Mouse (Mus musculus) neural tube, embryonic 15.5 days (tissue): ENCODE data around the gene Ctdnep1. TPM values are rescaled to one million over a fixed set of nuclear protein-coding genes. Genes with fewer than 3 reads are reported as not detected.

Experiments
- ATAC-seq: fragments of 200-750 bp; cut with Nextera tagmentation; 2 replicates; pipeline ENCODE4 v1.8.0; 2017; ENCODE audit warnings: mild to moderate bottlenecking, moderate TSS enrichment, moderate library complexity; ENCODE audit not compliant: low FRiP score
- H3K27ac ChIP-seq: fragments of 300-500 bp; sonication (generic); replicated peaks from 2 replicates; pipeline ENCODE4 v1.5.1; 2015; ENCODE audit warnings: mild to moderate bottlenecking, inconsistent platforms
- H3K27me3 ChIP-seq: fragments of 300-500 bp; sonication (generic); replicated peaks from 2 replicates; pipeline ENCODE4 v1.6.1; 2015; ENCODE audit warnings: inconsistent platforms
- H3K36me3 ChIP-seq: fragments of 300-500 bp; sonication (generic); 2 replicates; pipeline ENCODE4 v1.6.1; 2015; ENCODE audit warnings: inconsistent platforms
- H3K4me1 ChIP-seq: fragments of 300-500 bp; sonication (generic); 2 replicates; pipeline ENCODE4 v1.6.1; 2015; ENCODE audit warnings: inconsistent platforms
- H3K4me2 ChIP-seq: fragments of 300-500 bp; sonication (generic); 2 replicates; pipeline ENCODE4 v1.6.1; 2015; ENCODE audit warnings: inconsistent platforms, mild to moderate bottlenecking, moderate library complexity
- H3K4me3 ChIP-seq: fragments of 300-500 bp; sonication (generic); replicated peaks from 2 replicates; pipeline ENCODE4 v1.5.1; 2015; ENCODE audit warnings: mild to moderate bottlenecking, inconsistent platforms
- H3K9ac ChIP-seq: fragments of 300-500 bp; sonication (generic); replicated peaks from 2 replicates; pipeline ENCODE4 v1.6.1; 2015; ENCODE audit warnings: mild to moderate bottlenecking, inconsistent platforms
- H3K9me3 ChIP-seq: fragments of 300-500 bp; sonication (generic); replicated peaks from 2 replicates; pipeline ENCODE4 v1.6.1; 2016; ENCODE audit warnings: inconsistent platforms
- WGBS: fragments of 180-500 bp; shearing (Covaris S2); methylation state at CpG from one replicate; pipeline ENCODE4 v1.1.7; 2015; ENCODE audit warnings: mixed read lengths; 5-methylcytosine and 5-hydroxymethylcytosine counted together
- polyA plus RNA-seq: library from polyadenylated mRNA; unstranded; fragments of >200 nt; fragmentation: Nextera tagmentation; extraction: Ambion mirVana; gene quantifications from 2 replicates; pipeline ENCODE4 v1.2.1, GENCODE M21; 2015

The Ctdnep1 gene
- polyA plus RNA-seq, 1 experiment from 2014 or later: 27.2 TPM

DNA sequence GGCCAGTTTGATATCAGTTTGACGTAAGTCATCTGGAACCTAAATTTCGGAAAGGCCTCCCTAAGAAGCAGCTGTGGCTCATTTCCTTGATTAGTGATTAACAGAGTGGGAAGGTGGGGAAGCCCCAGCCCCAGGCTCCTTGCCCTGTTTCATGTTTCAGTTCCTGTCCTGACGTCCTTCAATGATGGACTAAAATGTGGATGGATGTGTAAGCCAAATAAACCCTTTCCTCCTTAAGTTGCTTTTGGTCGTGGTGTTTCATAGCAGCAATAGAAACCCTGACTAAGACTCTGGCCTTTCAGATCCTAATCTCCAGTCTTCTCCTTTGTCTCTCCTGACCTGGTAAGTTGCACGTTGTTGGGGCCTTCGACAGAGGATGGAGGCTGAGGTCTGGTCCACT, 10.7 kb upstream of the Ctdnep1 start:
- WGBS: 87% methylated on average over 6 of the region's 6 CpGs
- ATAC-seq: no peak
- Histone ChIP-seq H3K4me3 (no peak overlapping the region), H3K27ac (no peak overlapping the region), H3K27me3 (peaks cover 38% of the 10 kb centered on the region), H3K36me3 (peaks cover 62% of the 10 kb centered on the region), H3K9me3 (no peaks in the 10 kb centered on the region), H3K4me2 (no peak overlapping the region), H3K9ac (no peak overlapping the region), H3K4me1 (peaks cover 16% of the 10 kb centered on the region)

DNA sequence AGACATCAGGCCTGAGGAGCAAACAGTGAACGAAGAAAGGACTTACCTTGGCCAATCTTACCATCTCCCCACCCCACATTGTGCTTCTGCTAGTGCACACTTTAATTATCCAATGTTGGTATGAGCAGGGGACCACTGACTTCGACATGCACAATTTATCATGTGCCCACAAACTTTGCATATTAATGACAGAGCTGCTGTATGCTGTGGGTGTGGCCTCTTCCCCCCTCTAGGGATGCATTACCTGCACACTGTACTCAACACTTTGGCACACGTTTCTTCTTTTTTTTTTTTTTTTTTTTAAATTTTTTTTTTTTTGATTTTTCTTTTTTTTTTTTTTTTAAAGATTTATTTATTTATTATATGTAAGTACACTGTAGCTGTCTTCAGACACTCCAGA, 10.2 kb upstream of the Ctdnep1 start:
- no peak overlapping the region for H3K4me3 ChIP-seq
- H3K27ac ChIP-seq: no peak overlapping the region
- no peak for ATAC-seq
- no peak overlapping the region for H3K4me2 ChIP-seq
- peaks cover 11% of the 10 kb centered on the region for H3K4me1 ChIP-seq
- no peaks in the 10 kb centered on the region for H3K9me3 ChIP-seq
- H3K9ac ChIP-seq: no peak overlapping the region
- 83% methylated on average over 3 of the region's 3 CpGs for WGBS
- peaks cover 66% of the 10 kb centered on the region for H3K36me3 ChIP-seq
- H3K27me3 ChIP-seq: peaks cover 34% of the 10 kb centered on the region

DNA sequence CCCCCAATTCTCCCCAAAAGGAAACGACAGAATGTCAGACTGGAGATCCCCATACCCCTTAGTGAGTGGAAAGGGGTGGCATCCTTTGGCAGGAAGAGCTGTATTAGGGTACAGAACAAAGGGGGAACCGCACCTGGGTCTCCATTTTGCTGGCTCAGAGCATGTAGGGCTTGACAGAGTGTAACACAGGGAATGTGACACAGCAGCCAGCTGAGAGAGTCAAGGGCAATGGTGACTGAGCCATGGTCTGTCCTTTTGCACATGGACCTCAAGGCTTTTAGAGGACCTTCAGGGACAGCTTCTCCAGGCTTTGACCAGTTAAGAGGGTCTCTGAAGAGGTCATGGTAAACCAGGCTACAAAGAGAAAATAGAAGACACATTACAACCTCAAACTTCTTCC, 6.0 kb upstream of the Ctdnep1 start:
- 100% methylated on average over 2 of the region's 2 CpGs for WGBS
- Histone ChIP-seq H3K9me3 (no peaks in the 10 kb centered on the region), H3K4me3 (no peak overlapping the region), H3K4me2 (no peak overlapping the region), H3K36me3 (peaks cover 53% of the 10 kb centered on the region), H3K9ac (no peak overlapping the region), H3K4me1 (peaks cover 9% of the 10 kb centered on the region), H3K27me3 (no peaks in the 10 kb centered on the region), H3K27ac (no peak overlapping the region)
- ATAC-seq: no peak

DNA sequence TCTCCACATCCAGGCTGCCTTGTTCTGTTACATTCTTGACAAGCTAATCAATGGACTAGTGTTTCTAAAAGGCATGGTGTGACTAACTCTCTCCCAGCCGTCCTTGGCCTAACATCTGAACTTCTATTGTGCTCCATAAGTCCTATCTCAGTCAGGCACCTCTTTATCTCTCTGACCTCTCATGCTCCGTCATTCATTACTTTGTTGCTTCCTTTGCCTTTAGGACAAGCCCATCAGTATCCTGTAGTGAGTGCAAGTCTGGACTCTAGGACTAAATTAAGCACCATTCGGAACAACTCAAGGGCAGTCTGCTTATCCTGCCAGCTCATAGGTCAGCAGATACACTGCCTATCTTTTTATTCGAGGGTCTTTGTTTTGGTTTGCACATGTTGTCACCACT, 4.7 kb upstream of the Ctdnep1 start:
- H3K9ac ChIP-seq: no peak overlapping the region
- WGBS: 88% methylated on average over 4 of the region's 4 CpGs
- H3K9me3 ChIP-seq: no peaks in the 10 kb centered on the region
- no peak for ATAC-seq
- peaks cover 45% of the 10 kb centered on the region for H3K36me3 ChIP-seq
- no peak overlapping the region for H3K4me3 ChIP-seq
- H3K27me3 ChIP-seq: no peaks in the 10 kb centered on the region
- H3K27ac ChIP-seq: no peak overlapping the region
- no peak overlapping the region for H3K4me2 ChIP-seq
- H3K4me1 ChIP-seq: peaks cover 9% of the 10 kb centered on the region

DNA sequence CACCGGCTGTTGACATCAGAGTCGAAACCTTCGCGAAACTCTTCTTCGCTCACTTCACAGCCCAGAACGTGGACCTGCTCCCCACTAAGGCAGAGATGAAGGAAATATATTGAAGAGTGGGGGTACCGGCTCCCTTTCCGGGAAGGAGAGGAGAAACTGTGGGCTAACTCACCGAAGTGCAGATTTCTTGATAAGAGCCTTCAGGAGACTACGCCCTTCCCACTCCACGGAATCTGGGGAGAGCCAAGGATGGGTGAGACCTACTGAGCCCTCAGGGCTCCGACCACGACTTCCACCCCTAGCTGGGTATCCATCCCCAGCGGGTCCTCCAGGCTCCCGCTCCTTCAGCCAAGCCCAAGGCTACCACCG, 1.1 kb upstream of the Ctdnep1 start:
- Histone ChIP-seq H3K4me2 (peak overlapping the region; percentile 90), H3K4me3 (peak overlapping the region; percentile 97), H3K9ac (peak overlapping the region; percentile 84), H3K9me3 (no peaks in the 10 kb centered on the region), H3K36me3 (peaks cover 21% of the 10 kb centered on the region), H3K4me1 (peaks cover 33% of the 10 kb centered on the region), H3K27me3 (no peaks in the 10 kb centered on the region), H3K27ac (peak overlapping the region; percentile 100)
- ATAC-seq: no peak
- WGBS: 4% methylated on average over 16 of the region's 16 CpGs

DNA sequence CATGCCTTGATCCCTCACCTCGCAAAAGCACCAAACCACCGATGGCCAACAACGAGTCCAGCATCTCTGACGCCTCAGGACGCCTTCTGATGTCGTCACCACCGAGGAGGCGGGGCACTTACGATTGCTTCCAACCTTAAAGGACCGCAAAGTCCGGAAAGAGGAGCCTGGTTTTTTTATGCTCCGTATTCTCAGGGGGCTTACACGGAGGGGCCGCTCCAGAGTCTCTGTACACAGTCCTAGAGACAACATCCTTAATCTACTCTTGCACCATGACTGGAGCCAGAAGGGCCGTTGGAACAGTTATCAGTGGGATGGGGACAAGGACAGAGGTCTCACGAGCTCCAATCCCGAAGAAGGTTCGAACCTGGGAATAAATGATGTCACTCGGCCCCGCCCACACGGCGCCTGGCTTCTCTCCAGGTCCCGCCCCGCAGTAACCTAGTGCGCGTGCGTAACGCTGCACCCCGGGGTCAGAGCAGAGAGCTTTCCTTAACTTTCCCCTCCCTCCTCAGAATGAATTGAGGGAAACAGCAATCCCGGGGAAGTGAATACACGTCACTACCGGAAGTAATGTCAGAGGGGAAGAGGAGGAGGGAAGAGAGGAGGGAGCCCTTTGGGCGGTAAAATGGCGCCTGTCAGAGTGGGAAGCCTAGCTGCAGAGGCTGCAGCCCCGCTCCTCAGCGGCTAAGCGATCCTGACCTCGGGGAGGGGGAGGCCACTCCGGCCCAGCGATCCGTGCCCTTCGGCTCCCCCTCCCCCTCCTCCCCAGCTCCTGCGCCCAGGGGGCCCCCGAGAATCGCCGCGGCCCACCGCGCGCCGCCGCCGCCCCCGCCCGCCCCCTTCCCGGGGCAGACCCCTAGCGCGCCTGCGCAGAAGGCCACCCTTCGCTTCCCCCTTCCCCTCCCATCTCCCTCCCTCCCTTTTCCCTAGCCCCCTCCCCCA, 488 bp upstream of the Ctdnep1 start:
- peak overlapping the region; percentile 90 for H3K4me2 ChIP-seq
- no peaks in the 10 kb centered on the region for H3K9me3 ChIP-seq
- H3K36me3 ChIP-seq: peaks cover 21% of the 10 kb centered on the region
- no peaks in the 10 kb centered on the region for H3K27me3 ChIP-seq
- WGBS: under 1% methylated on average over 37 of the region's 60 CpGs
- H3K9ac ChIP-seq: peak overlapping the region; percentile 99
- peak overlapping the region; percentile 100 for H3K27ac ChIP-seq
- H3K4me1 ChIP-seq: peaks cover 33% of the 10 kb centered on the region
- peak overlapping the region; percentile 97 for H3K4me3 ChIP-seq
- ATAC-seq: peak; percentile 95

DNA sequence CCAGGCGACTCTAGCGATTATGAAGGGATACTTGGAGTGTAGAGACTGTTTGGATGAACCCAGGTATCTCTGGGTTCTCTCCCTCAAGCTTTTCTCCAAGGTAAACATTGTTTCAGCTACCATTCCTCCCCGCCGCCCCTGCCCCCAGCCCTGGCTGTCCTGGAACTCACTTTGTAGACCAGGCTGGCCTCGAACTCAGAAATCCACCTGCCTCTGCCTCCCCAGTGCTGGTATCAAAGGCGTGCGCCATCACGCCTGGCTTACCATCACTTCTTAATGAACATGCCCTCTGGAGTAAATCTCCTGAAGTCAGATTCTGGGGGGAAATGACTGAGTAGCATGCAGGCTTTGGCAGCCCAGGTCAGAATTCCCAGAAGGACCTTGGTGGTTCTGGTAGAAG, 1.3 kb downstream of the Ctdnep1 start, which contains the start of gene Elp5:
Gene Elp5, minus strand, starts transcription at position 293 of the 400 bp plus-strand sequence.
- Histone ChIP-seq H3K4me3 (peak within 1 kb of the TSS; percentile 97), H3K27ac (peak within 1 kb of the TSS; percentile 100), H3K27me3 (no peaks in the 10 kb centered on the region), H3K4me2 (peak within 1 kb of the TSS; percentile 90), H3K9ac (peak within 1 kb of the TSS; percentile 99), H3K36me3 (peaks cover 33% of the 10 kb centered on the region), H3K4me1 (peaks cover 33% of the 10 kb centered on the region), H3K9me3 (no peaks in the 10 kb centered on the region)
- ATAC-seq: no peak
- WGBS: 65% methylated on average over 8 of the region's 8 CpGs

DNA sequence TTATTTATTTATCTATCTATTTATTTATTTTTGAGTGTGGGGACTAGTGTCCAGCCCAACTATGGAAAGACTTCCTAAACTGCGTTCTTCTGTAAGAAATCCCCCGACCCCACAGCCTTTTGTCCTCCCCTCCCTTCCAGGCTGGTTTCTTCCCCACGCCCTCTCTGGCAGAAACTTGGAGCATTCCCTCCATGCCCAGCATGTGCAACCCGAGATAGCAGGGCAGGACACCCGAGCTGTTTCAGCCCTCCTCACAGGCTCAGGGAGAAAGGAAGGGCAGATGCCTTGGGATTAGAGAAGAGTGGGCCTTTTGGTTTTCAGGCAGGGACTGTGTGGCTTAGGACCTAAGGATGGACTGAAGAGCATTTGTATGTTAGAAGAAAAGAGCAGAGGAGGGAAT, 1.9 kb downstream of the Ctdnep1 start:
- H3K9ac ChIP-seq: peak overlapping the region; percentile 99
- peak overlapping the region; percentile 90 for H3K4me2 ChIP-seq
- peaks cover 33% of the 10 kb centered on the region for H3K4me1 ChIP-seq
- no peaks in the 10 kb centered on the region for H3K27me3 ChIP-seq
- peaks cover 35% of the 10 kb centered on the region for H3K36me3 ChIP-seq
- ATAC-seq: no peak
- H3K9me3 ChIP-seq: no peaks in the 10 kb centered on the region
- H3K27ac ChIP-seq: 0 out of 2 replicates have a peak overlapping the region, but pooled peaks have one; percentile 13
- peak overlapping the region; percentile 97 for H3K4me3 ChIP-seq
- 43% methylated on average over 5 of the region's 5 CpGs for WGBS

DNA sequence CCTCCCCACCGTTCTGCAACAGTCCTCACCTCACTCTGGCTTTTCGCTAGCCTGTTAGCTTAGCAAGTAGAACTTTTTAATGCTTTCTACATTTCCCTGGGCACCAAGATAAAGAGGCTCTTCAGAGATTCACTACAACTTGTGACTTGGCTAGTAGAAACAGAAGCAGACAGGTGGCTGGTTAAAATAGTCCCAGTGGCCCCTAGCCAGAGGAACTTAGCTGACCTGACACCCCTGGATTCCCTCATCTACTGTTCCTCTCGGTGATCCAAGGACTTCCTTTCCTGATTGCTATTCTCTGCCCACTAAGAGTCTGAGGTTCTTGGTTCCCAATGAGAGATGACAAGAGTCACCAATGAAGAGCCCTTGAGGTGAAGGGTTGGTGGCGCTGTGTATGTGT, 2.4 kb downstream of the Ctdnep1 start:
- Histone ChIP-seq H3K9ac (no peak overlapping the region), H3K4me2 (peak overlapping the region; percentile 90), H3K36me3 (peaks cover 40% of the 10 kb centered on the region), H3K27ac (no peak overlapping the region), H3K4me1 (peaks cover 33% of the 10 kb centered on the region), H3K27me3 (no peaks in the 10 kb centered on the region), H3K9me3 (no peaks in the 10 kb centered on the region), H3K4me3 (peak overlapping the region; percentile 97)
- whole genome bisulfite sequencing: 92% methylated on average over 4 of the region's 4 CpGs
- ATAC-seq: no peak

DNA sequence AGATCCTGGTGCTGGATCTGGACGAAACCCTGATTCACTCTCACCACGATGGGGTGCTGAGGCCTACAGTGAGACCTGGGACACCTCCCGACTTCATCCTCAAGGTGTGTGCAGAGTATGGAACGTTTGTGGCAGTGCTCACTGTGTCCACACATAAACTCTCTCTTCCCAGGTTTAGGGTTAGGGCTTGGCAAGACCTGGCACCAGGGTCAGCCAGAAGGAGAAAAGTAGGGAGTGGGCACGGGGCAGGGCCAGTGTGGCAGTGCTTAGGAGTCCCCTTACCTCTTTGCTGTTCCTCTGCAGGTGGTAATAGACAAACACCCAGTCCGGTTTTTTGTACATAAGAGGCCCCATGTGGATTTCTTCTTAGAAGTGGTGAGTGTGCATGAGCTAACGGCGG, 3.5 kb downstream of the Ctdnep1 start:
- H3K27me3 ChIP-seq: no peaks in the 10 kb centered on the region
- H3K9ac ChIP-seq: no peak overlapping the region
- no peak overlapping the region for H3K4me3 ChIP-seq
- no peak overlapping the region for H3K4me2 ChIP-seq
- no peak for ATAC-seq
- H3K27ac ChIP-seq: no peak overlapping the region
- H3K4me1 ChIP-seq: peaks cover 26% of the 10 kb centered on the region
- H3K36me3 ChIP-seq: peaks cover 51% of the 10 kb centered on the region
- no peaks in the 10 kb centered on the region for H3K9me3 ChIP-seq
- WGBS: 94% methylated on average over 8 of the region's 8 CpGs

DNA sequence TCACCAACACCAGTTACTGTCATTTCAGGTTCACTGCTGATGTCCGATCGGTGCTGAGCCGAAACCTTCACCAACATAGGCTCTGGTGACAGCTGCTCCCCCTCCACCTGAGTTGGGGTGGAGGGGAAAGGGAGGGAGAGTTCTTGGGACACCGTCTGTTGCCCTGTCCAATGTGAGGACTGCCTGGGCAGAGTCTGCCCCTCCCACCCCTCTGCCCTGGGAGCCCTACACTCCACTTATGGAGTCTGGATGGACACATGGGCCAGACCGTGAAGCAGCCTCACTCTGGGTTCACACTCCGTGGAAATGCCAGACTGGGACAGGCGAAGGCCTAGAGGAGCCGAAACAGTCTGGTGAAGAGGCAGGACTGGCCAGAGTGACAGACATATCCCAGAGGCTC, 9.0 kb downstream of the Ctdnep1 start:
- Histone ChIP-seq H3K27me3 (no peaks in the 10 kb centered on the region), H3K4me3 (no peak overlapping the region), H3K36me3 (peaks cover 65% of the 10 kb centered on the region), H3K9me3 (no peaks in the 10 kb centered on the region), H3K4me2 (no peak overlapping the region), H3K27ac (peak overlapping the region; percentile 93; the same call in 1 of the 2 replicates), H3K4me1 (peaks cover 27% of the 10 kb centered on the region), H3K9ac (no peak overlapping the region)
- no peak for ATAC-seq
- WGBS: 87% methylated on average over 8 of the region's 8 CpGs
